Mouse (Mus musculus) brown adipose tissue, adult 24 weeks (tissue): ENCODE data around the gene Vwc2. TPM values are rescaled to one million over a fixed set of nuclear protein-coding genes. Genes with fewer than 3 reads are reported as not detected.

Source experiments
- H3K27ac ChIP-seq: fragments of 200-500 bp; replicated peaks from 2 replicates; pipeline ENCODE4 v1.5.1; 2012; ENCODE audit warnings: low read depth, mild to moderate bottlenecking, low read length
- H3K4me1 ChIP-seq: fragments of 200-500 bp; 2 replicates; pipeline ENCODE4 v1.6.1; 2012; ENCODE audit warnings: low read length, mixed read lengths; ENCODE audit not compliant: control insufficient read depth, insufficient read depth, insufficient read length
- H3K4me3 ChIP-seq: fragments of 200-500 bp; 2 replicates; pipeline ENCODE4 v1.5.1; 2012; ENCODE audit warnings: low read depth, mild to moderate bottlenecking, low read length, moderate library complexity; ENCODE audit not compliant: insufficient read depth
- polyA plus RNA-seq: library from polyadenylated mRNA; stranded (reverse); fragments of >200 nt; gene quantifications from 2 replicates; pipeline ENCODE4 v1.2.4, GENCODE M21; 2012; ENCODE audit not compliant: missing spikeins, insufficient read depth, insufficient read length

Gene Vwc2
- polyA plus RNA-seq, 1 experiment = not detected

- H3K27ac ChIP-seq = no peak overlapping the region
- H3K4me3 ChIP-seq = no peak overlapping the region
- no peaks in the 10 kb centered on the region for H3K4me1 ChIP-seq
Measured at GRCm38 (mm10) chr11:11140622-11141021, 26.6 kb downstream of the Vwc2 start.

DNA sequence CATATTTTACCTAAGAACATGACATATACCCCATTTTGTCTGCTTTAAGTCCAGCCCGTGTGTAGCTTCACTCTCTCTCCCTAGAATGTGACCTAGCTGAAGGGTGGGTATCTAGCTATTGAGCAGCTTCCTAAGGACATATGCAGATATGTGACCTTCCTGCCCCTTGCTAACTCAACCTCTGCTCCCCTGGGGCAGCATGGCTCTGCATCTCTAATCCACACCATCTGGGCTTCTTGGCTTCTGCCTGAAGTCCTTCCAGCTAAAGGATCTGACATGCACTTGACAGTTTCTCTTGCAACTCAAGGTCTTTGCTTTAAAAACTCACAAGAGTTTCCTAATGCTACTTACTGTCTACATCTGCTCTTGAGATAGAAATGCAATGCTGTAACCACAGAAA lies 38.7 kb downstream of the Vwc2 start:
- Histone ChIP-seq H3K27ac (no peak overlapping the region), H3K4me1 (no peaks in the 10 kb centered on the region), H3K4me3 (no peak overlapping the region)

DNA sequence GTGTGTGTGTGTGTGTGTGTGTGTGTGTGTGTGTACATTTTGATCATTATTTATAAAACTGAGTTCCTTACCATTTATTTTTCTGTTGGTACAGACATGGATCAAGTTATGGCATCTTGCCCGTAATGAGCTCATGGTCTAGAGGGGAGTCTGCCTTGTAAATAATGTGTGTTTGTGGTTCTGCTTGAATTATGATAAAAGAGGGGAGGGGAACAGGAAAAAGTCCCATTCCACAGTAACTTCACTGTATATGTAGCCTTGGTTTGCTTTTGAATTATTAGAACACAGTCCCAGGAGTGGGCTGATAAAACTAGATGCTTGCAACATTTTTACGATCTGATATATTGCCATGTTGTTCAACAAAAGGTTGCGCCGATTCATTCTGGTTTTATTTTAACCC lies 57.4 kb downstream of the Vwc2 start:
- Histone ChIP-seq H3K4me3 (no peak overlapping the region), H3K4me1 (no peaks in the 10 kb centered on the region), H3K27ac (no peak overlapping the region)

DNA sequence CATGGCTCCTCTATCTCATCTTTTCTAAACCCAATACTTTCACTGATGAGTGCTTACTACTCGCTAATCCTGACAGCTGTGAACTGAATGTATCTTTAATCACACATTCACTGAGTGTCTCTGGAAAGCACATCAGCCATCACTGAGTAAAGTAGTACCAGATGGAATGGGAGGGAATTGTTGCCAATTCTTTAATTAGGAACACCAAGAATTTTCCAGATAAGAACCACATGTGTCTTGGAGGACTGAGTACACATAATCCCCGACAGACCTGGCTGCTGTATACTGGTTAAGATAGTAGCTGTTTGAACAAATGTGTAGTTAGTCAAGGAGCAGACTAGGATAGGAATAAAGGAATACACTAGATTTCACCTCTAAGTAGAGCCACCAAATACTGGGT lies 61.2 kb downstream of the Vwc2 start:
- Histone ChIP-seq H3K27ac (no peak overlapping the region), H3K4me1 (no peaks in the 10 kb centered on the region), H3K4me3 (no peak overlapping the region)

GRCm38 (mm10) chr11:11182705-11183104 lies 68.7 kb downstream of the Vwc2 start:
- no peak overlapping the region for H3K4me3 ChIP-seq
- no peaks in the 10 kb centered on the region for H3K4me1 ChIP-seq
- H3K27ac ChIP-seq = no peak overlapping the region

GRCm38 (mm10) chr11:11223162-11223561 lies 109.1 kb downstream of the Vwc2 start:
- H3K4me3 ChIP-seq = no peak overlapping the region
- H3K27ac ChIP-seq = no peak overlapping the region
- H3K4me1 ChIP-seq = no peaks in the 10 kb centered on the region

- no peak overlapping the region for H3K27ac ChIP-seq
- no peaks in the 10 kb centered on the region for H3K4me1 ChIP-seq
- H3K4me3 ChIP-seq = no peak overlapping the region
Measured at GRCm38 (mm10) chr11:11239346-11239745, 125.3 kb downstream of the Vwc2 start.

DNA sequence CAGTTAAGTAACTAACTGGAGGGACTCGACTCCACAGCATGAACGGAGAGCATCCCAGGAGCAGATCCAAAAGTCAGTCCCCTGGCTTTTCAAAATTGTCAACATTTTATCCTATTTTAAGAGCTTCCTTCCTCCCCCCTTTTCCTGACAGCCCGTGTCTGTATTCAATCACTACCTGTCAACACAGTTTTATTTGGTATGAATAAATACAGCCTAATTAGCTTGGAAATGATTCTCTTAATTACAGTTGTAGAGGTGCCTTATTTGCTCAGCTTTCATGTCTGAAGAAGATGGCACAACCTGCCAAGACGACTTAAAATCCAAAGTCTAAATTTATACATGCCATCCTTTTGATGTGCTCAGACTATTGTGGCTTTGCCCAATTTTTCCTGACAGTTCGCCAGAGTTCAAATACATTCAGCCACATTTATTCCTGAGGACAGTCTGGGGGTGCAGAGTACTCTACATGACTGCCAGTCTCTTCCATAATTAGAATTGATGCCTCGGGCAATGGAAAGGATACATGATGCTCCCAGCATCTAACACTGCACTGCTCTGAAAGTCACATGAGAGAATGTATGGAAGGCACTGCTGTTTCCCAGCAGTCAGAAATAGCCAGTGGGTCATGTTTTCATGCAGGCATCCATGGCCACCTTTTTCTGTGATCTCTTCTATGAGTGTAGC lies 128.8 kb downstream of the Vwc2 start:
- H3K27ac ChIP-seq = no peak overlapping the region
- H3K4me1 ChIP-seq = no peaks in the 10 kb centered on the region
- no peak overlapping the region for H3K4me3 ChIP-seq

GRCm38 (mm10) chr11:11257348-11257747 lies 143.3 kb downstream of the Vwc2 start:
- H3K4me3 ChIP-seq = no peak overlapping the region
- no peaks in the 10 kb centered on the region for H3K4me1 ChIP-seq
- no peak overlapping the region for H3K27ac ChIP-seq

DNA sequence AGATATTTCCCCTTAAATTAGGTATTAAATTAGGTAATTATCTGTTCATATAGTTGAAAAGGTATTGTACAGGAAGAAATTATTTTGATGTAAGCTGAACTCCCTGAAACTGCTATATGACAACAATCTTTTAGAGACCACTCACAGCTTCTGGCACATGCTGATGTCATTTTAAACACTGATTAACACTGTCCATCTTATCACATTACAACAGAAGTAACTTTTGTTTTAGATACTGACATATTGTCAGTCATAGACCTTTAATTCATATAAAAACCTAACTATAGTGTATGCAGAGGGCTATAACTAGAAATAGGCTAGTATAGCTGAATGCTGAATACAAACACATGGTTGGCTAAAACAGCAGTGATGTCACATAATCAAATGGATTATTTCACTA lies 166.1 kb downstream of the Vwc2 start:
- H3K27ac ChIP-seq = no peak overlapping the region
- H3K4me1 ChIP-seq = no peaks in the 10 kb centered on the region
- no peak overlapping the region for H3K4me3 ChIP-seq

DNA sequence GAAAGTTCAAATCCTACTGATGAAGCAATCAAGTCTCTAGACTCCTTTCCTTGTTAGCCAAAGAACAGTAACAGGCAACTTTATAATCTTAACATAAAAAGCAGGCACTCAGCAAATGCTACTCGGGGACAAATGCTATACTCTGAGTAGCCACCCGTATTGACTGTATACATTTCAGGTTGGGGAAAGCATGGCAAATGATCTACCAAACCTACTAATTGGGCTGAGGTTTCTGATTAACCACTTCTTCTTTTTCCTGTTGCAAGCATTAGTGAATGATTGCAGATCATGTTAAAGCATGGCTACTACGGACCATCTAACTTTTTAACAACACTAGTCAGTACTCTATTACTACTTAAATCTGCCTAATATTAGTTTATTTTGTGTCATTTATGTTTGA lies 169.5 kb downstream of the Vwc2 start:
- H3K27ac ChIP-seq = no peak overlapping the region
- H3K4me3 ChIP-seq = no peak overlapping the region
- H3K4me1 ChIP-seq = no peaks in the 10 kb centered on the region
